Mouse (Mus musculus) left cerebral cortex, adult 18-20 months (tissue): ENCODE results near the gene Ldlrad3. TPM values are rescaled to one million over a fixed set of nuclear protein-coding genes. Genes with fewer than 3 reads are reported as not detected.
A peak's percentile ranks its signal among the peaks of the same experiment; 100 is the strongest.

Experiments
- DNase-seq, 2 experiments: peaks; one replicate each; pipeline ENCODE4 v3.0.0; 2021 to 2022; ENCODE audit warnings: low spot score in 2 of 2, mixed read lengths in 1 of 2
- total RNA-seq, 2 experiments: library from RNA; stranded (reverse); gene quantifications; 2 replicates each; pipeline ENCODE4 v1.2.3; 2021

Ldlrad3 gene
- total RNA-seq, 2 experiments from 2014 or later, result 7.8 to 8.8 TPM

DNA sequence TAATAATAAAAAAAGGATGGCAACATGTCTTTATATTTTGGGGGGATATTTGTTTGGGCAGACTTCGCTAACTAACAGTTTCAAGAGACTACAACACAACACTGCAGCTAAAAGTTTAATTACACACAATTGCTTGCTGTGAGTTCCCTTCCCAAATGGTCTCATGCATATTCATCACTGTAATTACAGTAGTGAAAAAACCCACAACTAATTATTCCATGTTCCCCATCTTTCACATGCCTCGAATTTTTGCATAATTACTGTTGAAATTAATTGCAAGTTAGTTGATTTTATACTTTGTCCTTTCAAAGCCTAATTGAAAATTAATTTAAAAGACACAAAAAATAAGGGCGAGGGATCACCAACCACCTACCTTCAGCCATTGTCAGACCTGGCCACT is 212.4 kb downstream of the Ldlrad3 start:
- DNase-seq, result no peak

DNA sequence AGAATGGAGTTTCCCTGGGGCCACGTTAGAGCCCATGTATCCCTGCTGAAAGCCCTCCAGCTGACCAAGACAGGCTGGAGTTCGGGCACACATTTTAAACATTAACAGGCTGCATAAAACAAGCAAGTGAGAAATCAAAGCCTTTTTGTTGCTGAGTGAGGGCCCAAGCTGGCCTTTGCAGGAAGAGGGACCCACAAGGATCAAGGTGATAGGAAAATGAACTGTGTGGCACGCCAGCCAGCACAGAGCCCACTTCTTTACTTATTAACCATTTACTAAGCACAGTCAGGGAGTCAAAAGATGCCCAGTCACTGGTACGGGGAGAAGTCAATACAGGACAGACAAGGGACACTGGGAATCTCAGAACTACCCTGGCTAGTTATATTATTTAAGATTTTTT is 218.6 kb downstream of the Ldlrad3 start:
- no peak for DNase-seq

DNA sequence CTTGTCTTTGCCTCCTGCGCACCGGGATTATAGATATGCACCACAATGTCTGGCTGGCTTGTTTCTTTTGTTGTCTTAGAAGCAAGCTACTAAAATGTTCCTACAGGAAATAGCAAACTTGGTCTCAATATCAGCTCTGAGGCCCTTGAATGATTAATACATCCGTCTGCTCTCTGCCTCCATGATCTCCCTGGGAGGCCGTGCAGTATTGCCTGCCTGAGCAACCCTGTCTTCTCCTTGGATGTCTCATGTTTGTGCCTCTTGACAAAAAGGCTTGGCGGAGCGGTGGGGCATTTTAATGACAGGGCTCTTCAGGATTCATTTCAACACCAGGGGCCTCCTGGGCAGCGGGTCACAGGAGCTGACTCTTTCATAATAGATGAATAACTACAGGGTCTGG is 219.0 kb downstream of the Ldlrad3 start:
- DNase-seq, result no peak

- DNase-seq, result no peak
These were observed 220.2 kb downstream of the Ldlrad3 start for GRCm38 (mm10) chr2:101966017-101966416.

DNA sequence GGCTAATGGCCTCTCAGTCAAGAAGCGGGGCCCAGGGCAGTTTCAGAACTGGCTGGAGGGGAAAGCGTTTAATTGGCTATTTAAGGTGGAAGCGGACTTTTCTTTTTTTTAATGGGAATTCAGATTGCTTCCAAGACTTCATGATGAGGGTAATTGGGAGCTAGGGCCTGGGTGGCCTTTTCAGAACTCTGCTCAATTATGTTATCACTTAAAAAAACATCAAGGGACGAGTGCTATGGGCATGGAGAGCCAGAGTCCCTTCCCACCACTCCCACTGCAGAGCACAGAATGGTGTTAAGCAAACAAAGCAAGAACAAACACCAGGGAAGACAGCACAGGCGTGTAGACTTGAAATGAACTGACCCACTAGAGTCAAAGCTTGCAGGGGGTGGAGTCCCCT is 220.7 kb downstream of the Ldlrad3 start:
- no peak for DNase-seq

DNA sequence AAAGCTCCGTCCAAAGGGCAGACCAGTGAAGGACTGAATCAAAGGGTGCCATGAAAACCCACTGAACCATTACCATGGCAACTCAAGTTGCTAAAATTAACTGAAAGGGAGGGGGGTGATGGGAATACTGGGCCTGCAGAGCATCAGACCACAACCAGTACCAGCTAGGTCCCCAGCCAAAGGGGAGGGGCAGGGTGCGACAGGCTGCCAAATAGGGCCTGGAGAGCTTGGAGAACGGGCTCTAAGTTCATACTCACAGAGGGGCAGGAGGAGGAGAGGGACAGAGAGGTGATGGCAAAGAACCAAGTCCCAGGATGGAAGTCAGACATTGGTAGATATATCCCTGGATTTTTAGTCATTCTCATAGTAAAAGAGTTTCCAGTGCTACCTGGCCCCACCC is 222.8 kb downstream of the Ldlrad3 start:
- DNase-seq, result no peak

DNA sequence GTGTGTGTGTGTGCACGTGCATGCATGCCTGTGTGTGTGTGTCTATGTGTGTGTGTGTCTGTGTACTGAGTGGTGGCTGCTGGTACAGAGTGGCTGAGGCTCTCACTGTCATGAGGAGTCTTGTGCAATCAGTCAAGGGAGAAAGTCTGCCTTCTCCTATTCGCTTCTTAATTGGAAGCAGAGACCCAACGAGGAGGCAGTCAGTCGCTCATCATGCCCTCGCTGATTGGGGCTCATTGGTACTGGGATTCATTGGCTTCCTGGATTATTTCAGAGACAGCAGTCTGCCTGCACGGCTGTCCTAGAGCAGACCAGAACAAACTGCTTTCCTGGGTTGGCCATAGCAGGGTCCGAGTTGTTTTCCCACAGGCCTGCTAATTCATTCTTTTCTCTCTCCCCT is 223.8 kb downstream of the Ldlrad3 start:
- no peak for DNase-seq

DNA sequence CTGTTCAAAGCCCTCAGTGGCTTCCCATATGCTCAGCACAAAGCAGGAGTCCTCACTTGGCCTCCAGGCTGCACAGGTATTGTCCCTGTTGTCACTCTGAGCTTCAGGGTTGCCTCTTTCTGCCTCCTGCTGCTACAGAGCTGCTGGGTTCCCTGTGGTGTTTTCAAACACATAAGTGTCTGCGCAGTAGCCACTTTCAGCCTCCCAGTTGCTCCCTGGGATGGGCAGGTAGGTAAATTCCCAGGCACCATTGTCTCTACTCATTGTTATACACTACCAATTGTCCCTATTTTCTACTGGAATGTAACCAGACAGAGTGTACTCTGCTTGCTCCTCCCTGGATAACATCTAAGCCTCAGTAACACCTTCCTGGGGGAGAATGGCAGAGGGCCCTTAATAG is 224.8 kb downstream of the Ldlrad3 start:
- DNase-seq, result no peak

- DNase-seq, result peak in 1 of 2 experiments; percentile 32
These were observed 225.5 kb downstream of the Ldlrad3 start for GRCm38 (mm10) chr2:101960658-101961057.

DNA sequence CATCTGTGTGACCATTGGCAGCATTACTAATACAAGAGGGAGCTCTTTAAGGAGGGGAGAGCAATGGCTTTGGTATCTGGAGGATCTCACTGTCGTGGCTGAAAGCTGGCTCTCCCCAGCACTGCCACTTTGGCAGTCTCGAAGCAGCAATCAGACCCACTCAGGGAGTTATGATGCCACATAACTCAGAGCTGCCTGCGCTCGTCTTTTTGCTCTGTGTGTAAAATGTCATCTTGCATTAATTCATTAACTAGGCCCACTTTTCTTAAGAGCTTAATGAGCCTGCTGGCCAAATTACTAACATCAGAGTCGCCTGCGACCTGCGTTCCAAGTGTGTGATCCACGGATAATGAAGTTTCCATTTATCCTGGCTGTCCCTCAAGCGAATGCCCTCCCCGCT is 230.1 kb downstream of the Ldlrad3 start:
- no peak for DNase-seq

GRCm38 (mm10) chr2:101952951-101953361 is 233.2 kb downstream of the Ldlrad3 start:
- DNase-seq, result no peak

DNA sequence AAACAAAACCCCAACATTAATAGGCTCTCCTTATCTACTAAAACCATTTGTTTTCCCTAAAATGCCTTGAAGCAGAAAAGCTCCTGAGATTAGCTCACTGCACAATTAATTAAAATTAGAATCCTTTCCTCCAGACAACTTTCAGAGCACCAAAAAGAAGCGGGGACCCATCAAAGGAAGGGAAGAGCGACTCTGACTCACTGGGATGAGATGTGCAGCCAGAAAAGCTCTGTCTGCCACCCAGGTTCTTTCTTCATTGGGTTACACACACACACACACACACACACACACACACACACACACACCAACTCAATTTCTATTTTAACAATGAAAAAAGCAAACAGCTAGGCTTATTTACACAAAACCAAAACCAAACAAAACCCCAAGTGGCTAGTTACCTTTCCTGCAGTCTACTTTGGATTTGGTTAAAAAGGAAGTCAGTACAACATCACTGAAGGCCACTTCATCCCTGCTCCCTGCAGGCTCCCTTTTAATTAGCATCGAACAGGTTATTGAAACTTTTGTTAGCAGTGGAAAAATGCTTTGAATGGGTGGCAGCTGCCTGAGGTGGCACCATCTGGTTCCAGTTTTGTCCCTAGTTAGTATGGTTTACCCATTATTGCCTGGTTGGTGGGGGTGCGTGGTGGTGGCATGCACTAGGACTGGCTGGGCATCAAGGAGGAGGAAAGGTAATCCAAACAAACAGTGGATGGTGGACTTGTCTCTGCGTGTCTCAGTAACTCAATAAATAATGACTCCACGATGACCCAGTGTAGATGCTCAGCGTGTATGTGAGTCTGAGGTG is 235.3 kb downstream of the Ldlrad3 start:
- no peak for DNase-seq

DNA sequence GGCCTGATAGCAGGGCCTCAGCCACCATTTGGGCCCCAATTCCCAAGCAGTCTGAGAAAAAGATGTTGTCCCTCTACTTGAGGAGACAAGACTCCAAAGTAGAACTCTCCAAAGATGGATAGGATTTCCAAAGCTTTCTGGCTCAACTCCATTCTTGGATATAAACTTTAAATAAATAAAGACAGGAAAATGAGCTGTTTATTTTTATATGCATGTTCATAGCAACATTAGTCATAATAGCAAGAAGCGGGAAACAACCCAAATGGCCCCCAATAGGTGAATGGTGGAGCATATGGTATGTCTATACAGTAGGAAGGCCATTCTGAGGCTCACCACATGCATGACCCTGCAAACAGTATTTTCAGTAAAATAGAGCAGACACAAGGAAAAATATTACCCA is 251.2 kb downstream of the Ldlrad3 start:
- DNase-seq, result no peak

DNA sequence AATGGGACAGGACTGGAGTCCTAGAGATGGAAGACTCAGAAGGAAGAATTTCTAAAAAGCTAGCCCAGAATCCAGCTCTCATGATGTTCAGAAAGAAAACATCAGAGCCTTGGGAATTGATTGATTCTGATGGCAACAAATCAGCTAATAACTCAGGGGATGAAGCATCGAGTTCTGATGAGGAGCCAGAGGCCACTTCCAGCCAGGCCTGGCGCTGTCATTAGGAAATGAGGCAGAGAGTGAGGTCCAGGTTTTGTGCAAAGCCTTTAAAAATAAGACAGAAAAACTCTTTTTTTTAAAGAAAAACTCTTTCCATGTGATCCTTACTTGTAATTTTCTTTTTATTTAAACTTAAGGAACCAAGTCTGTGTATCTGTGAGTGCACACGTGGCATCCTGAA is 252.9 kb downstream of the Ldlrad3 start:
- no peak for DNase-seq

DNA sequence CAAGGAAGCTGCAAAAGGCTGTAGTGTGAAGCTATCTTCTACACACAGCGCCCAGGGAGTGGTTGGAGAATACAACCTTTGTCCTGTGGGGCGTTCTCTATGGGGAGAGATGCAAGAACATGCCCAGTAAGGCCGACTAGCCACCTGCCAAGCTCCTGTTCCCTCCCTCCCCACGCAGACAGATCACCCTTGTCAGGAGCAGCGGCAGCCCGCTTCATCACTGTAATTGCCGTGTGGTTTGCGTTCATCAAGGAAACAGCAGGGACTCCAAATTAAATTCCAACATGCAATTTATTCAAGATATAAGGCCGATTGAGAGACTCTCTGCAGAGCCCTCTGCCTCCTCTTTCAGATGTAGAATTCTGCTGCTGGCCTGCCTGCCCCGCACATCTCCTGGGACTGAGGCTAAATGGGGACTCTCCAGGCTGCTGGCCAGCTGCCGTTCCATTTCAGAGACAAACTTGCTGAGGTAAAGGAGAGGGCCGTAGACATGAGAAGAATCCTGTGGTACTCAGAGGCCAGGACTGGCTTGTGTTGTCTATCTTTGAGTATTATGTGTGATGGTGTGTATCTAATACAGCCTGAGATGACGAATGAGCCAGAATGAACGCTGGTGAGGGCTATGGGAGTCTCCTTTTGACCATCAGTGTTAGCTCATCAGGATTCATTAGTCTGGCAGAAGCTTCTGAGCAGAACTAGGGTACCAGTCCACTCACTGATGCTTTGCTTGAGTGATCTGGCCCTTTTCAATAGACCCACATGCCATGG is 253.8 kb downstream of the Ldlrad3 start:
- peak in 1 of 2 experiments; percentile 8 for DNase-seq

GRCm38 (mm10) chr2:101925591-101926188 is 260.5 kb downstream of the Ldlrad3 start:
- DNase-seq, result no peak

- no peak for DNase-seq
These were observed 261.0 kb downstream of the Ldlrad3 start for GRCm38 (mm10) chr2:101925183-101925582.

- no peak for DNase-seq
These were observed 263.0 kb downstream of the Ldlrad3 start for GRCm38 (mm10) chr2:101923181-101923580.

DNA sequence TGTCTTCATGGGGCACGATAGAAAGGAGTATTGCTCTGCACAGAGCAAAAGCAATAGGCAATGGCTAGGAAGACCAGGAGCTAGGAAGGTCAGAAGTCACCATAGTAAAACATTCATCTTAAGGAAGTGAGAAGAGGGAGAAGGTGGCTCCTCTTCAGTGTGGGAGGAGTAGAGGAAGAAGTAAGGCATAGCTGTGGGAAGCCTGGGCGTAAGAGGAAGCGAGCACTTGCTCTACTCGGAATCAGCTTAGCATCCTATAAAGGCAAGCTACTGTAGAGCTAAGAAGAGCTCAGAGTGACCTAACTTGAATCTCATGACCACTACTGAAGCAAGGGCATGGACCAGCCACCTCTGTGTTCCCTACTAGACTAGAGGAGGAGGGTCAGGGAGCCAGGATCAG is 263.9 kb downstream of the Ldlrad3 start:
- no peak for DNase-seq

- DNase-seq, result no peak
These were observed 266.0 kb downstream of the Ldlrad3 start for GRCm38 (mm10) chr2:101920136-101920554.

DNA sequence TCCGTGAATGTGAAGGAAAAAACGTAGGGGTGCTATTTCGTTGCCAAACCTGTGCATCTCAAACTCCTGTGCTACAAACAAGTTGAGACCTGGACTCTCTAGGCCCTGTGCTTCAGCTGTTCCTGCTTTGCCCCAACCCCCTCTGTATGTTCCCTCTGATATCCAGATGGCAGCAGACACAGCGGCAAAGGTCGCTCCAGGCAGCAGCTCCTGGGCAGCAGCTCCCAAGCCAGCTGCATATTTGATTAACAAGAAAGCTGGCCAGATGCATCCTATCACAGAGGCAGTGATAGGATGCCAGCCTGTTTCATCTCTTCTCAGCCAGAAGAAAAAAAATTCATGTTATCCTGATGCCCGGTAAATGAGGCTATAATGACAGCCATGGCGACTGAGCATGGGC is 267.7 kb downstream of the Ldlrad3 start:
- no peak for DNase-seq
